Mouse (Mus musculus) heart, postnatal 14 days (tissue): ENCODE results near the gene Brd1. TPM values are rescaled to one million over a fixed set of nuclear protein-coding genes. Genes with fewer than 3 reads are reported as not detected.
A peak's percentile ranks its signal among the peaks of the same experiment; 100 is the strongest.
"Not testable (repeated sequence)": the region's sequence is repeated elsewhere in the genome, so short reads cannot be mapped to it uniquely, and the experiment has no call there.

Experiments used
- DNase-seq, 2 experiments: peaks; one replicate each; pipeline ENCODE4 v3.0.0; 2021 to 2022
- intact Hi-C: fragments of 180-260 bp; cut with DNase I; formaldehyde crosslinking; loops from one replicate; pipeline ENCODE4 v1.15.1; 2025
- total RNA-seq, 2 experiments: library from RNA; stranded (reverse); gene quantifications; 2 replicates each; pipeline ENCODE4 v1.2.3; 2021

Brd1 gene
- total RNA-seq, 2 experiments from 2014 or later: 35.1 to 35.8 TPM

DNA sequence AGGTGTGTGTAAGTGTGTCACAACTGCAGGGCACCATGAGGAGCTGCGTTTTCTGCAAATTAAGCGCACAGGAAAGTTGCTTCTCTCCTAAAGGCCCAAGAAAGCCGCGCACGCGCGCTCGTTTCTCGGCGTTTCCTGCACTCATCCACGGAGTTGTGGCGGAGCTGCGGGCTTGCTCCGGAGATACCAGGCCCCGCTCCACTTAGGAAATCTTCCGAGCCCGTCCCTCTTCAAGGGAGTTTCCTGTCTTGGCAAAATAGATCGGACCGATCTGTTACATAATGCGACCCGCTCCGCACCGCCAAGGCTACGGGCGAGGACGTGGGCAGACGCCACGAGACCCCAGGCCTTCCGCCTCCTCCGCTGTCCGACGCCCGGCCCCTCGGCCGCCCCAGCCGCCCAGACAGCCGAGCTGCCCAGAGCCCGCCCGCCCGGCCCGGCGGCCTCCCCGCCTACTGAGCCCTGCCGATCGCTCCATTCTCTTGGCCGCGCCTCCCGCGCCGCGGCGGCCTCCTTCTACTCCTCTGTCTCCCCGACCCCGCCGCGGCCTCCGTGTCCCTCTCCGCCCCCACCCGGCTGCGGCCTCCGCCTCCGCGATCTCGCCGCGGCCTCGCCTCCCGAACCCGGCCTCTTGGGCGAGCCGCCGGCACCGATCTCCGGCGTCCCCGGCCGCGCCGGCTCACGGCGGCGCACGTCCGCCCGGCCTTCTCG lies 837 bp downstream of the Brd1 start:
- intact Hi-C loops: loop anchor here (10.0 kb wide), 1 partner anchor 482 kb away; the partner anchor contains the start of gene Ppp6r2
- peak; percentile 72 to 73 for DNase-seq

DNA sequence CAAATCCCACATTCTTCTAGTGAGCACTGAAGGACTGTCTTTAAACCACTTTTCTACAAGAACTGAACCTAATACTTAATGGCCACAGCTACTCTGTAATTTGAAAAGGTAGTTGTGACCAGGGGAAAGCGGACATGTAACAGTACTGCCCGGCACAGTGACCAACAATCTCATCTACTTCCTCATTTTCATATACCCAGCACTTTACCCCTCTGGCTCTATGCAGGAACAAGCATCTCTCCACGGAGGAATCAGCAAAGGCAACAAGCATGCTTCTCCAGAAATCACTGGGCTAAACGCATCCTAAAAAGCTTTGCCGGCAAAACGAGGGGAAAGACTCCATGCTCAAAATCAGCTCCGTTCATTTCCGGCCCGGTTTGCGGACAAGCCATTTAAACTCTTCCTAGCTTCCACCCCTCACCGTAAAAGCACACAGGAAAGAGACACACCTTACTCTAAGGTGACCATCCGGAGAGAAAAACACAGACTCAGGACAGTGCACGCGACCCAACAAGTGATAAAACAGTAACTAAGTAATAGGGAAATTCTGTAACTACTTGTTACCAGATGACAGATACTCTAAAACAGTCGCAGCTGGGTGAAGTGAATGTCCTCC lies 1.5 kb downstream of the Brd1 start:
- intact Hi-C loops: loop anchor here (10.0 kb wide), 1 partner anchor 482 kb away; the partner anchor contains the start of gene Ppp6r2
- no peak for DNase-seq

DNA sequence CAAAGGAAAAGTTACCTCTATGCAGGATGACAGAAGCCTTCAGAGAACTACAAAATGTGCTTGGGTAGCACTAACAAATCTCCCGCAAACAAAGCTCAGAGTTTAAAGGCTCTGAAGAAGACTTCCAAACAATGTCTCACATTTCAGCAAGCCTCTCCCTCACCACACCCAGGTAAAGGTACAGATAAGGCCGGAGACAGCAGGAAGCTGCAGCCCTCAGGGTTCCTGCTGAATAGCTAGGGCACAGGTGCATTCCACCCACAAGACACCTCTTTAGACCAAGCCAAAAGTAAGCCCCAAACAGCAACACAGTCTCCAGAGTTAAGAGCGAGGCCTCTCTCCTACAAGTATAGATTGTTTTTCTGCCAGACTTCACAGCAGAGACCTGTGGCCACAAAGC lies 3.3 kb downstream of the Brd1 start:
- no peak for DNase-seq
- intact Hi-C loops: loop anchor here (10.0 kb wide), 1 partner anchor 484 kb away; the partner anchor contains the start of gene Ppp6r2

DNA sequence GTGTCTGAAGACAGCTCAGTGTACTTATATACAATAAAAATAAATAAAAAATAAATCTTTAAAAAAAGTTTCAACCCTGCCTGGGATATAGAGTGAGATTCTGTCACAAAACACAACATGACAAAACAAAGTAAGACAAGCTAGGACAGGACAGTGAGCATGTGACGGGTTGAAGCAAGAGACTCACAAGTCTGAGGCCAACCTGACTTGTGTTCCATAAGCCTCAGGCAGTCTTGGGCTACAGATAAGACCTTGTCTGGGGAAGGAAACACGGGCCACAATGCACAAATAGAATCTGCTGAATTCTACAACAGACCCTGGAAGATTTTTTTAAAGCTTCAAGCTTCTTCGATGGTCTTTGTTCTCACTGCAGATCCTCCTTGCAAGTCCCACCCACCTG lies 6.8 kb downstream of the Brd1 start:
- intact Hi-C loops: no loop called here
- no peak for DNase-seq

DNA sequence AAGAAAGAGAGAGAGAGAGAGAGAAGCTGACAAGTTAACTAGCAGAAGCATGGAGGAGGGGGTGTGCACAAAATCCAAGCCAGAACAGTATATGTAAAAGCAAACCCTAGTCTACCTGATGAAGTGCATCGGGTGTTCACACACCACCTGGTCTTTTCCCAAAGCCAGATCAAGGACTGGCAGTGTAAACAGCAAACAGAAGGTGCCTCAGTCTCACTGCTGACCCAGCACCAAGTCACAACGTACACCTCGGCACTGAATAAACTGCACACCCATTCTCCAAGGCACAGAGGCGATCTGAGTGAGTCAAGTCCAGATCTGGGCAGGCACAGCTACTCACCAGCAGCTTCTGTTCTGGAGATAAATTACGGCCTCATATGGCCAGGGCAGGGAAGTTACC lies 9.0 kb downstream of the Brd1 start:
- no peak for DNase-seq
- intact Hi-C loops: no loop called here

DNA sequence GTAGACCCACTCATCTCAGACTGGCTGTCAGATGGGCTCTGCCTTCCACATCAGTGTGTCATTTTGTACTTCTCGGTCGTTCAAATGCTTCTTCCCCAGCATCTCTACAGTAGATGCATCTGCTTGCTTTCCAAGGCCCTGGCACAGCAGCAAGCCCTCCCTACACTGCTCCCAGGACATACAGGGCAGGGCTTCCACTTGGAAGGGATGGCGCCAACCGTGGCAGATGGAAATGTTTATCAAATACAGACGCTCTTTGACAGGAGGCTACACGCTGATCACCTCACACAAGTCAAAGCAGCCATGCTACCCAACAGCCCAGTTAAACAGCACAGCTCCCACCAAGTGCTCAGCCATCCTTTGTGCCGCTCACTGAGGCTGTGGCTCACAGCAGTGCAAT lies 9.7 kb downstream of the Brd1 start:
- intact Hi-C loops: no loop called here
- DNase-seq: no peak

DNA sequence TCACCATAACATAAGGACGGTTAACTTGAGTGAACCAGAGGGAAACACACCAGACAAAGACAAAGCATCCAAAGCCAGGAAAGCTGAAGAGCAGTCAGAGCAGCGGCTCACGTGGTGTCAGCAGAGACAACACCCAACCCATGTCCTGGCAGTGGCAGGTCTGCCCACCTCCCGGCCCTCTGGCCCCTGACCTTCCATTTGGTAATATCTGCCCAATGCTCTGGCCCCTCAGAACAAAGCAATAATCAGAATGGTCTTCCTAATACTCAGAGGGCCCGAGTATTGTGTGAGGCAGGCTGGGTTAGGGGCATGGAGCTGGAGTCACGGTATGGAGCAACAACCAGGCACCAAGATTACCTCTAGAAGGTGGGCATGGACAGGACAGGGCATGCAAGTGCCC lies 10.8 kb downstream of the Brd1 start:
- no peak for DNase-seq
- intact Hi-C loops: no loop called here

DNA sequence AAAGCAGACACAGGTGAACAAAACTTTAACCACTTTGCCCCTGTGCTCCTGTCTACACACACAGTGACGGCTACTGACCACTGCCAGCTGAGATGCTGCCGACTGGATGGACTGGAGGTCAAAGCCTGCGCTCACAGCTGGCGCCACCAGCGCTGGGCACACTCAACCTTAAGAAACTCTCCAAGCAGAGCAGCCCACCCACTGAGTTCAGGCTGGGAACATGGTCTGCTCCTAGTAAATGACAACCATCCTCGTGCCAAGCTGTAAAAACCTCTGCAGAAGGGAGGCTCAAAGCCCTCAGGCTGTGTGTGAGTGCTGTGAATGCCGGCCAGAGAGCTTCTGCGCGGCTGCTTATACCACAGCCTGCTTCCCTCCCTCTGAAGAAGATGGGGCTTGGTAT lies 16.8 kb downstream of the Brd1 start:
- no peak for DNase-seq
- intact Hi-C loops: no loop called here

DNA sequence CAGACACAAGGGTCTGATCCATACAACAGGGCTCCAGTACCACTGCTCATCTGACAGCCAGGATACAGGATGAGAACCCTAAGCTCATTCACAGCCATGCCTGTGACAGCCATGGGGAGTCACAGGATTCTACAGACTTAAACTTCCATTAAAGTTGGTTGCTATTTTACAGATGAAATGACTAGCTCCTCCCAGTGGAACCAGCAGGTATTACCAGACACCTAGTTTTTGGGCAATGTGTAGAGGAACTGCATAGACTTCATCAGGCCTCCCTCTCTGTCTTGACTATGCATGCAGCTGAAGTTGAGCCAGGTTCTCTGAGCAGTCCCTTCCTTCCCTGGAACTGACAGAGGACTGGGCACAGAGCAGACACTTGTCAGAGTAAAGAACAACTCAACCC lies 17.7 kb downstream of the Brd1 start:
- DNase-seq: peak in 1 of 2 experiments; percentile 25
- intact Hi-C loops: no loop called here

DNA sequence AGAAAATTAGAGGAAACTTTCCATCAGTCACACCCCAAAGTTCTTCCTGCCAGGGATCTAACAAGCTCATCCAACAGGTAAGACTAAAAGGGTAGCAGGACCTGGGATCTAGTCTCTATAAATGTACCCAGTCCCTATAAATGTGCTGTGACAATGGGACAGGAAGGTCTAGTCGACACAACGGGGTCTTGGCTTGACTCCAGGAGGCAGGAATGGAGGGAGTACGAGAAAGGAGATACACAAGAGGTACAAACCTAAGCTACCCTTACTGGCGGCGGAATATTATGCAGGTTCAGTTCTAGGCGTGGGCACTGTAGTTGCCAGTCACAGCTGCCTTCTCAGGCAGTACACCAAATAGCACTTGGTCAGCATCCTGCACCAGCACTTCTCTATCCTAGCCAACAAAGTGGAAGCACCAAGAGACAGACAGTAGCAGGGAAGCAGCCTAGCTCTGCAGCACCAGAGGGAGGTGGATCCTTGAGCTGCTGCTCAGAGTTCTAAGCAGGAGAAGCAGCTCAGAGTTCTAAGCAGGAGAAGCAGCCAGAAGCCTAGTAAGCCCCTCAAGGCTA lies 19.9 kb downstream of the Brd1 start:
- no peak for DNase-seq
- intact Hi-C loops: no loop called here

DNA sequence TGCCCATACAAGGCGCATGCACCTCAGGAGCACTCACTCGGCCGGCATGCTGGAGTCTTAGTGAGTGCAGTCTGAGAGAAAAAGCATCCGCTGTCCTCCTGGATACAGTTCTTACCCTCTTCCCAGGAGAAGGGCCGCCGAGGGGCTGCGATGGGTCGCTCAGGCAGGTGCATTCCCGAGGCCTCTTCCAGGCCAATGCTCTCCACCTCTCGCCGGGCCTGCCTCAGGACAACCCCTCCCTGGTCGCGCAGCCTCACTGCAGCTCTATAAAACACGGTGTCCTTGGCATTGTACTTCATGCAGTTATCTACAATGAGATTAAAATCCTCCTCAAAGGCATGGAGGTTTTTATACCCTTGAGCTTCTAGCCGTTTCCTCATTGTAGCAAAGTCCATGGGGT lies 21.5 kb downstream of the Brd1 start:
- intact Hi-C loops: no loop called here
- DNase-seq: no peak

DNA sequence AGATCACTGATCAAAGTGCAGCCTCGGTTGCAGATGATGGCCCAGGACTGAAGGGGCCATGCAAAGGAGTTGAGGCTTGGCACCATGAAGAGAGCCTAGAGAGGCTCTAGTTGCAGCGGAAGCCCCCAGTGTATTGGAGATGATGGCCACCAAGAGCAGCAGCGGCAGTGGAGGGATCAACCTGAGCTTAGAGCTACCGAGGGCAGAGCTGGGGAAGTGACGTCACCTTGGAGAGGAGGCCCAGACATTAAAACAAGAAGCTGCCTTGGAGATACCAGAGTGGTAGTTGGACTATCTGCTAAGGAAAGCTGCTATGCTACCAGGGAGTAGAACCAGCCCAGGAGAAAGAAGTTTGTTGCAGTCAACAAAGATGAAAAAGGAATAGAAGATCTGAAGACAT lies 24.2 kb downstream of the Brd1 start:
- intact Hi-C loops: no loop called here

DNA sequence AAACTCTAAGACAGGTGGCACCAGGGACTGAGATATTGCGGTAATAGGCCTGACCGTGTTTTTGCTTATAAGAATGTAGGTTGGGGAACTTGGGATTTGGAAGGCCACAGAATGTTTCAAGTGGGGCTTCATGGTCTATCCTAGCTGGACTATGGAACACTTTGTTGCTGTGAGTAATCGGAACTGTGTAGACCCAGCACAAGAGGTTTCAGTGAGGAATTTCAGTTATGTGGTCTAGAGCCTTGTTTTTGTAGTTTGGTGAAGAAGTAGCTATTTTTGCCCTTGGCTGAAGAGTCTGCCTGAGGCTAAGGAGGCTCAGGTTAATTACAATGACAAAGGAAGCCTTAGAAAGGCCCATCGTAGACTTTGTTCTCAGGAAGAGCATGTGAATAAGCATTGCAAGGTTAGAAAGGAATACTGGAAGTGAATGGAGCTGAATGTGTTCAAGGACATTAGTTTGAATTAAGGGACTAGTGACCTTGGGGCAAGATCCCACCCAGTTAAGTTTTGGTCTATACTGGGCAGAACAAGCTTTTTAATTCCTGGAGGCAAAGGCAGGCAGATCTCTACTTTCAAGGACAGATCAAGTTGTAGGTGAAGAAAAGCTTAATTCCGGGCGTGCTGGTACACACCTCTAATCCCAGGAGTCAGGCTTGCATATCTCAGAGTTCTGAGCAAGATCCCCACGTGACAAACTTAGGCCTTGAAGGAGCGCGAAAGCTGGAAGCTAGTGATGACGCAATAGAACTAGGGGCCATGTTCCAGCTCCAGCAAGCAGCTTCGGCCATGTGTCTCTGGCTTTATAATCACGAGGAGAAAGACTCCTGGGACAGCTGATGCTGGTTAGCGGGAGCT lies 25.1 kb downstream of the Brd1 start:
- no peak for DNase-seq
- intact Hi-C loops: no loop called here

More for the DNA sequence above, 24.2 kb downstream of the Brd1 start:
- no peak for DNase-seq

DNA sequence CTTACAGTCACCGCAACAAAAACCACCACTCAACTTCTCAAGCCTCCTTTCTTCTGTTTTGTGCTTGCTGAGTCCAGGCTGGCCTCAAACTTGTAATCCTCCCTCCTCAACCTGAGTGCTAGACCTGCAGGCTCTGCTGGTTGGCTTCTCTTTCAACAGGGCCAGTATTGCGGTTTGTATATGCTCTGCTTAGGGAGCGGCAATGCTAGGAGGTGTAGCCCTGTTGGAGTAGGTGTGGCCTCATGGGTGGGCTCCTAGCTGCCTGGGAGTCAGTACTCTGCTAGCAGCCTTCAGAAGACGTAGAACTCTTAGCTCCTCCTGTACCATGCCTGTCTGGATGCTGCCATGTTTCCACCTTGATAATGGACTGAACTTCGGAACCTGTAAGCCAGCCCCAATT lies 25.8 kb downstream of the Brd1 start:
- no peak for DNase-seq
- intact Hi-C loops: no loop called here

DNA sequence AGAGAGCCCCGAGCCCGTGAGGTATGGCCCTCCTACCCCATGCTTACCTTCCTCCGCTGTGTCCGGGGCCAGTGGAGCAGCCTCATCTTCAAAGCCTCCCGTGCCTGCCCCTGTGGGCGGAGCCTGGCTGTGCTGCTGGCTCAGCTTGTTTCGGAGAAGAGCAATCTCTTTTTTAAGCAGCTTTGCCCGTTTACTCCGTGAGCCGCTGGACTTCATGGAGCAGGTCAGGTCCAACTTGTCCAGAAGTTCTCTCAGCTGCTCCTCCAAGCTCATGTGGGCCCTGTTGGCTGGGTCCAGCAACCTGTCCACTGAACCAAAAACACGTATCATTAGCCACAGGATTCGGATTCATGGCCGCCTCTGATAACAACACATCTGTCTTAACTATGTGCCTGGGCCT lies 27.0 kb downstream of the Brd1 start:
- intact Hi-C loops, DNase-seq: not testable (repeated sequence)

DNA sequence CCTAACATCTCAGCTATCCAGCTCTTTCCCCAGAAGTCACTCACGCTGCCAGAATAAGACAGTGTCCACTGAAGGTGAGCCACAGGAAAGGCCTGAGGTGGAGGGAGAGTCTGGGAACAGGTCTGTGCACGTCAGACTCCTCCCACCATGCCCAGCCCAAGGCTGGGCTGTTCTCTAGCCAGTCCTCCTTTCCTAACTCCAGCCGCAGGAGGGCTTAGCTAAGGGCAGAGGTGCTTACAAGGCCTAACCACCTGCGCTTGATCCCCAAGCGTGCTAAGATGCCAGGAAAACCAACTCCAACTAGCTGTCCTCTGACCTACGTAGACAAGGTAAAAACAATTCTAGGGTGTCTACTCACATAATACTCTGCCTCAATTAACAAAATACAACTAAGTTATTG lies 27.7 kb downstream of the Brd1 start:
- DNase-seq: no peak
- intact Hi-C loops: no loop called here

DNA sequence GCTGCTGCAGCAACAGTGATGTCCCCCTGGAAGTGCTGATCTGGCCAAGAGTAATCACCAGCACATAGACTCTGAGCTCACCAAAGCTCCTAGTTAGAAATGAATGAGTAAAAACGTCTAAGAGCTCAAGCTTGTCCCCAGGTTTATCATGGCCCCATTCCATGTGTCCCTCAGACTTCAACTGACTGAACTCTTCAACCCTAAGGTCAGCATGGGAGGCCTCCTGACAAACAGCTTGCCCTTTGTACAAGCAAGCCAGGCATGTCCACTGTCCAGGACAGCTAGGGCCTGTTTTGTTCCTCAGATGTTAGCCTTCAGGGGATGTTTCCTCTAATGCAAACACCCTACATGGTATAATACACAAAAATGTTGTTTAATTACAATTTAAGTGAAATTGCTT lies 29.7 kb downstream of the Brd1 start:
- intact Hi-C loops: no loop called here
- DNase-seq: no peak

DNA sequence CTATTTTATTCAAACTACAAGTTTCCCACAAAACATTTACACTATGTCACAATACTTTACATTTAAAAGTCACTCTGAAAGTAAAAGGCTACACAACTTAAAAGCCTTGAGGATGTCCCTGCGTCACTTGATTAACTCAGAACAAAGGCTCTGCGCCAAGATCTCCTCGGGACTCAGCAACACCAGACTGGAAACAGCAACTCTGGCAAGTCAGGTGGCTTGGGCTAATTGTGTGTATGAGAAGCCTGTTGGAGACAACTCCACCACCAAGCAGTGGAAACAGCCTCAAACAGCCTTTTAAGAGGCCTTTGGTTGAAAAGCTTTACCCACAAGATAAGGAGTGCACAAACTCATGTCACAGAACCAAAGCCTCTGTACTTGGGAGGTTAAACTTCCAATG lies 31.5 kb downstream of the Brd1 start:
- intact Hi-C loops: no loop called here
- DNase-seq: peak; percentile 29 to 42

DNA sequence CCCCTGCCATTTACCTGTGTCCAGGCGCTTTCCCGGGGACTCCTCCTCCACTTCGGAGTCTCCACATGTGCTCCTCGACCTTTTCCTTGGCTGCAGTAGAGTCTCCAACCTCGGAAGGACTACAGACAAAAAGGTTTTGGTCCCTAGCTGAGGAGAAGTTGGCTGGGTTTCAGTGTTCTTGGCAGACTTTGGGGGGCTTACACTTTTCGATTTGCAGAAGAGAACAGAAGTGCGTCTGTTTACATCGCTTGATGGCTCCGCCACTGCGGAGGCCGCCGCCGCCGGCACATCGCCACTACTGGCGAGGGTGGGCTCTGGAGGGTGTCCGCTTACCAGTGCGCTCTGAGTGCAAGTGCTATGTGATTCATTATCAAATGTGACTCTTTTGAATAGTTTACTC lies 33.3 kb downstream of the Brd1 start:
- intact Hi-C loops: no loop called here
- no peak for DNase-seq

DNA sequence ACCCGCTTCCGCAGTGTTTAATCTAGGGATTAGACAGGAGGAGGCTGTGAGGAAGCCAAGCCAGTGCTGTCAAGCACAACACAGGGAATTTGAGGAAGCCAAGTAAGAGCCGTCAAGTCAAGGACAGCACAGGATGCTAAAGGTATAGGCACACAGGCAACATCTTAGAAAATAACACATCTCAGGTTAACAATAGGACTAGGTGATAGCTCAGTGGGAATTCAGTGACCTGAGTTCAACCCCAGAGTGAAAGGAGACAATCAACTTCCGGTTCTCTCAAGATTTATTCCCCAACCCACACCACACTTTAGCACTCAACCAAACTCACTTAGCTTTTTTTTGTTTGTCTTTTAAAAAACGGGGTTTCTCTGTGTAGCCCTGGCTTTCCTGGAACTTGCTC lies 34.5 kb downstream of the Brd1 start:
- DNase-seq: no peak
- intact Hi-C loops: no loop called here

DNA sequence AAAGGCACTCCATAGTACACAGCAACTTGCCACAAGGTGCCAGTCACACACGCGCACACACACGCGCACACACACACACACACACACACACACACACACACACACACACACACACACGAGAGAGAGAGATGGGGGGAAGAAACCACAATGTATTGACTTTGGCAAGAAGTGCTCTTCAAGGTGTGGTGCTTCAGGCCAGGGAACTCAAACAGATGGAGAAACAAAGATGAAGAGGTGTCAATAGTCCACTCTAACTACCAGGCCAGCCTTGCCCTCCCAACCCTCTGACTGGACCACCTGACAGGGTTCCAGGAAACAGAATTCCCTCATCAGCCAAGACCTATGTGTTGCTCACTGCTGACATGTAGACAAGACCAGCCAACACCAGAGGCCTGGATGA lies 36.4 kb downstream of the Brd1 start:
- DNase-seq: no peak
- intact Hi-C loops: no loop called here
